Mouse (Mus musculus) gastrocnemius, postnatal 36 days (tissue): ENCODE data around the gene Igsf9. TPM values are rescaled to one million over a fixed set of nuclear protein-coding genes. Genes with fewer than 3 reads are reported as not detected.

ENCODE experiments used
- DNase-seq, 2 experiments: peaks; one replicate each; pipeline ENCODE4 v3.0.0; 2022
- intact Hi-C: fragments of 180-260 bp; cut with DNase I; formaldehyde crosslinking; loops from one replicate; pipeline ENCODE4 v1.15.1; 2025
- total RNA-seq, 2 experiments: library from RNA; stranded (reverse); gene quantifications; 2 replicates each; pipeline ENCODE4 v1.2.3; 2021

The Igsf9 gene
- total RNA-seq, 2 experiments from 2014 or later, result 0.36 to 0.59 TPM

DNA sequence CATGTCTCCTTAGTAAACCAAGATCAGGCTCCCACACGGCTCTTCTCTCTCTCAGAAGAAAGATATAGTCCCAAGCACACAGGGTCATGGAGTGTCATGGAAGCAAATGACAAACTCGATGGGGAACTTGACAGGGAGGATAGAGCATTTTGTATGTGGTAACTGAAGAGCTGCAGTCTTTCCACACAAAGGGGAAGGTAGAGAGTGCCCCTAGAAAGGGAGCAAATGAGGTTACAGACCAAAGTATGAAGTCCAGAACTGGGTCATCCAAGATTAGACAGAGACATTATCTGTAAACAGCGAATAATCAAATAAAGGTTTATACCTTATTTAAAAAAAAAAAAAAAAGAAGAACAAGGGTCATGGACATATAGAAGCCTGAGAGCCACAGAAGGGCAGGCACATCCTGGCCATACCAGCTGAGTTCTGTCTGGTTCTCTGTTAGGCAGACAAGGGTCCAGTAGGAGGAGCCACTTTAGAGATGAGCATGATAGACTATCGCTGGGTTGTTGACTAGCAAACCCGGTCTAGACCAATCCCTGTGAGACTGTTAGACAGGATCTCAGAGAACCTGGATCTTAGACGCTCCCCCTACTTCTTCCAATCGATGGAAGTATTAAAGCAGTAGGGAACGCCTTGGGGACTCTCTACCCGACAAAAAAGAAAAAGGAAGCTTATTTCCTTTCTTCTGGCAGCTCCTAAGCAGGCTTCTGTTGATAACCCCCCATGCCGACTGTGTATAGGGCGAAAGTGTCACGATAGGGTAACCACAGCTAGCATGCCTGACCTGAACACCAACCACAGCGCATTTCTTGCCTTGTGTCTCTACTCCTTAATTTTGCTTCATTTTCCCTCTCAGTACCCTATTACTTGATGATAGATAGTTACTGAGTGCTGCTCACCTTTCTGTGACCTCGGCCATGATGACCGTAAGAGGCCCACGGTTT lies 17.9 kb upstream of the Igsf9 start:
- intact Hi-C loops, result no loop called here
- DNase-seq, result no peak

- intact Hi-C loops, result no loop called here
- DNase-seq, result no peak
These were observed 13.2 kb upstream of the Igsf9 start for GRCm38 (mm10) chr1:172468301-172468877.

DNA sequence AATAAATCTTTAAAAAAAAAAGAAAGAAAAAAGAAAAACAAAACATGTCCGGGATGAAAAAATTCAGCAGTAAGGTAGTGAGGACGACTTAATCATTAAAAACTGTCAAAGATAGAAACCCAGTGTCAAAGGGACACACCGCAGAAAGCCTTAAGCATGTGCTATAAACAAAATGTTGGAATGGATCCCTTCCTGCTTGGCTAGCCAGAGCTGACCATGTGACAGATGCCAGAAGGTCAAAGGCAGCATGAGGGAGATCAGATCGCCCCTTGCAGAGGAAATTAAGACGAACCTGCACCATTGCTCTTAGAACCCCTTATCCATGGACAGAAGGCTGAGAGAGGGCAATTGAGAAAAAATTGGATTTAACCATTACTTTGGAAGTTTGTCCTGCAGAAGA lies 12.2 kb upstream of the Igsf9 start:
- intact Hi-C loops, result no loop called here
- DNase-seq, result no peak

DNA sequence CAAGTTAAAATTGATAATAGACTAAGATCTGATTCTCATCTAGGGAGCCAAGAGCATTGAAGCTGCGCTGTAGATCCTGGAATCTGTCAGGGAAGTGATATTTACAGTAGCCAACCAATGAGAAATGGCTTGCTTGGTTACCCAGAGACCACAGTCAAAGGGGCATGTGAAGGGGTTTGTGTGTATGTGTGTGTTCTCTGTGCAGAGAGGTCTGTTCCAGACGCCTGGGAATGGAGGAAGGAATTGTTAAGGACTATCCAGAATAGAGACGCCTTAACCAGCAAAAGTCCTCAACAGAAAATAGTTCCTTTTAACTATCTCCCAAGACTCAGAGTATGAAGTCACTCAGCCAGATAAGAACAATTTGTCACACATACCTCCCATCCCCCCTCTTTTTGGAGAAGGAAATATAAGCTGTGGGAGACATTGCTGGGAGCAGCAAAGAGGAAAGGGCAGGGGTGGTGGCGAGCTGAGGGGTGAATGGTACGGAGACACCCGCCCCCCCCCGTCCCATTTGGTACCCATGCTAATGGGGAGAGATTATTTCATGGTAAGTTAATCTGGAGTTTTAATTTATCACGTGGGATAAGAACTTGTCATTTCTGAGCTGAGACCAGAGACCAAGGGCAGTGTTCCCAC lies 11.7 kb upstream of the Igsf9 start:
- intact Hi-C loops, result no loop called here
- DNase-seq, result no peak

DNA sequence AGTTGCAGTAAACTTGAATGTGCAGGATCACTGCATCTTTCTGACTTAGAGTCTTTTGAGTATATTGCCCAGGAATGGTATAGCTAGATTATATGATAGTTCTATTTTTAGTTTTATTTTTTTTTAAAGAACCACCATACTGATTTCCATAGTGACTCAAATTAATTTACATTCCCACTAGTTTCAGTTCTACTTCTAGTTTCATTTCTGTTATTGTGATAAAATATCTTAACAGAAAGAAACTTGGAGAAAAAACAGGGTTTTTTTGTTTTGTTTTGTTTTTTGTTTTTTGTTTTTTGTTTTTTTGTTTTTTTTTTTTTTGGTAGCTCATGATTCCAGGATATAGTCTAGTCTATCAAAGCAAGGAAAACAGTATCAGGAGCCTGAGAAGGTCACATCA lies 8.7 kb upstream of the Igsf9 start:
- intact Hi-C loops, result no loop called here
- DNase-seq, result no peak

DNA sequence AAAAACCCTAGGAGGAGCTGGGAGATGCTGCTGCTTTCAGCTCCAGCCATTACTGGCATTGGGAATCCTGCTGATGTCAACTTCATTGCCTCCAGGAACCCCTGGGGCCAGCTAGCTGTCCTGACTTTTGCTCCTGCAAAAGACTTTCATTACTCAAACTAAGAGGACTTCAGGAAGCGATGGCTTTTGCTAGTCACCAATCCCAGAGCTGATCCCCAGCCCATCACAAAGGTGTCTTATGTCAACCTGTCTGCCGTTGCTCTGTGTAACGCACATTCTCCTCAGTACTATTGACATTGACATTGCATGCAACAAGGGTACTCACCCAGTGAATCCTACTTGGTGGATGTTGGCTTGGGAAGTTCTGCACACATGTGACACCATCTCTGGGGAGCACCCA lies 7.4 kb upstream of the Igsf9 start:
- no peak for DNase-seq
- intact Hi-C loops, result no loop called here

DNA sequence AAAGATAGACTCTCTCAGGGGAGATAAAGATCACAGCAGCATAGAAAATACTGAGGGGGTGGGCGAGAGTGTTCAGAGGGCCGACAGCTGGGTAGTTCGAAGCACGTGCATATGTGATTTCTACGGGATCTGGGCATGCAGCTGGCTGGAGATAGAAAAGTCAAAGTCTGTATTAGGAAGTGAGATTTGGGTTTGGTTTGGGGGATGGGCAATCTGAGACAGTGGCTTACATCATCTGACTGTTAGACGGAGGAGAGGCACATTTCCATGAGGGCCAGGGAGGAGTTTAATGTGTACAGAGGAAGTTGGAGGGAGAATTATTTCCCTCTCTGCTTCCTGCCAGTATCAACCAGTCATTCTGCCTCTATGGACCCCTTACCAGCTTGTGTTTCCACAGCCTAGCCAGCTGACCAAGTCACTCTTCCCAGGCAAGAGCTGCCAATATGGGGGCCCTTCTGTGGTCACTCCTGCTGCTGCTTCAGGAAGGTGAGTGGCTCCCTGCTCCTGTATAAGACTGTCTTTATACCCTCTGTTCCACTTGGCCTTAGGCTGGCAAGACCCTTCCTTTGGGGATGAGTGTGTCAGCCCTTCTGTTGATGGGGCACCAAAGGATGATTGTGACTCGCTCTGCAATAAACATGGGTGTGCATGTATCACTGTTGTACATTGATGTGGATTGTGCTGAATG lies 6.4 kb upstream of the Igsf9 start, which contains the start of gene Slamf9:
Slamf9 (plus strand) TSS at position 305 of the 688 bp plus-strand sequence.
- intact Hi-C loops, result no loop called here
- no peak for DNase-seq

DNA sequence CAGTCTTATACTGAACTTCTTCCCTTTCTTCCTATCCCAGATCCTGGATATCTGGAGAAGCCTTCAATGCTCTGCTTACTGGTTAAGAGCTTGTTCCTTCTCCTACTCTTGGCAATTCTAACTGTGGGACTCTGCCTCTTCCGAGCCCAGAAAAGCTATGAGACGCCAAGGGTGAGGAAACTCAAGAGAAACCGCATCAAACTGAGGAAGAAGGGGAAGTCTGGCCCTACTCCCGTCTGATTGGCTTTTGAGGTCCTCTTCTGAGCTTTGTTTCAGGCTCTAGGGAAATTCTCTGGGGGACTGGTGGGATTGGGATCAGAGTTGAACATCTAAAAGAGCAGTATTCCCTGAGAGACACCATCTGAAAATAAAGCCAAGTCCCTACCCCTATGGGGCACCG lies 3.6 kb upstream of the Igsf9 start:
- intact Hi-C loops, result no loop called here
- no peak for DNase-seq

DNA sequence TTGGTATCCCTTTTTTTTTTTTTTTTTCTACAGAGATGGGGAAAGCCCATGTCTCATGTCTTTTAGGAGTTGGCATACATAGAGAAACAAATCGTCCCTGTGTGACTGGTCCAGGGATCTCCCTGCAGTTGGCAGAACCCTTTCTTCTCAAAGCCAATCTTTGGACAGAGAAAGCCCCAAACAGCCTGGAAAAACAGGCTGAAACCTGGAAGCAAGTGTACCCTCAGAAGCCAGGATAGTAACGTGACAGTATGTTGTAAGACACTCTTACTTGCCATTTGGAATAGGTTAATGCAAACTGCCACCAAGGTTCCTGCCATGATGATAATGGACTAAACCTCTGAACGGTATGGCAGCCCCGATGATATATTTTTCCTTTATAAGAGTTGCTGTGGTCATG lies 1.2 kb upstream of the Igsf9 start:
- peak in 1 of 2 experiments; percentile 6 for DNase-seq
- intact Hi-C loops, result no loop called here

DNA sequence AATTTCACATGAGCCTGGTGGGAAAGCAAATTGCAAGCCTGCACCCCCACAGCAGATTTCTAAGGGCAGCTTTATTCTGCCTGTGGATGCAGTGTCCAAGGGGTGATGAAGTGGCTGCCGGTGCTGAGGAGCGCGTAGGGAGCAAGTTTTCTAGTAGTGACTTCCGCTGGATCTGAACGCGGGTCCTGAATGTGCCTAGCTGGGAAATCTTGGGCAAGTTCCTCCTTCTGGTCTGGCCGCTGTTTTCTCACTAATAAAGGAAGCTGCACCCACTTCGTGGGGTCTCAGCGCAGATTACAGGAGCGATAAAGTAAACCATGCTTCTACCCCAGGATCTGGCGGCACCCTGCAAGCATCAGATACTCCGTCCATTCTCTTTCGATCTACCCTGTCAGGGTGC lies 477 bp upstream of the Igsf9 start:
- intact Hi-C loops, result no loop called here
- DNase-seq, result peak in 1 of 2 experiments; percentile 9

- intact Hi-C loops, result no loop called here
- peak in 1 of 2 experiments; percentile 8 for DNase-seq
These were observed 1.2 kb downstream of the Igsf9 start for GRCm38 (mm10) chr1:172482518-172483360.

- no peak for DNase-seq
- intact Hi-C loops, result no loop called here
These were observed 1.7 kb downstream of the Igsf9 start for GRCm38 (mm10) chr1:172483361-172483660.

GRCm38 (mm10) chr1:172484236-172484635 lies 2.6 kb downstream of the Igsf9 start:
- intact Hi-C loops, result no loop called here
- no peak for DNase-seq

- intact Hi-C loops, result no loop called here
These were observed 3.1 kb downstream of the Igsf9 start for GRCm38 (mm10) chr1:172484671-172485070.

GRCm38 (mm10) chr1:172485821-172486220 lies 4.2 kb downstream of the Igsf9 start:
- intact Hi-C loops, result no loop called here
- no peak for DNase-seq

More at GRCm38 (mm10) chr1:172484671-172485070, 3.1 kb downstream of the Igsf9 start:
- no peak for DNase-seq

GRCm38 (mm10) chr1:172486236-172486635 lies 4.6 kb downstream of the Igsf9 start:
- intact Hi-C loops, result no loop called here
- no peak for DNase-seq

DNA sequence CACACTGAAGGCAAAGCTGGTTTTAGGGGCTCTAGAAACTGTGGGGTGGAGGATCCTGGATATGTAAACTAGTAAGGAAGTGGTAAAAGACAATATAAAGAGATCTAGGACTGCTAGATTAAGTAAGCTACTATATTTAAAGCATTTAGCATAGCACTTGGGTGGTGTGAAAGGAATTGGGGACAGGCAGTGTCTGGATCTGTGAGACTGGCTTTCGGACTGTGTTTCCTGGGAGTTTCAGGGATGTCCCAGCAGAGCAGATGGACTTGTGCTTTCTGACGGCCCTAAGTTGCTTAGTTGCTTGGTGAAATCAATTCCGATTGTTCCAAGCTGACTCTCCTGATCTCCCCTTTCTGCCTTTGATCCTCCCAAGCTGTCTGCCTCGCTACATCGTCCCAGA lies 5.1 kb downstream of the Igsf9 start:
- intact Hi-C loops, result no loop called here
- no peak for DNase-seq

DNA sequence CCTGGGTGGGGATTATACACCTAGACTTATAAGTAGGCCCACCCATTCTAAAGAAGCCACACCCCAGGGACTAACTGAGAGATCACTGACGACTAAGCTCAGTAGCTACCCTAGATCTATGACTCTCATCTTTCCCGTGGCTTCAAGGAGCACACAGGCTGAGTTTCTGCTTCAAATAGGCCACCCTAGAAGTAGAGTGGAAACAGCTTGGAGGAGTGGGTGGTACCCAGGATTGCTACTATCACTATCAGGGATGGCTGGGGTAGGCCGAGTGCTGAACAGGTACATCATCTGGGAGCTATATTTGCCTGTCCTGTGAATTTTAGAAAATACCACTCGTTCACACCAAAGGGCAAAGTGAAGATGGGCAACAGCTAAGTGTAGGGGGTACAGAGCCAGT lies 6.3 kb downstream of the Igsf9 start:
- intact Hi-C loops, result no loop called here
- DNase-seq, result no peak

- DNase-seq, result no peak
- intact Hi-C loops, result no loop called here
These were observed 7.2 kb downstream of the Igsf9 start for GRCm38 (mm10) chr1:172488831-172489230.
